Mouse (Mus musculus) midbrain, embryonic 14.5 days (tissue): Measurements from ENCODE around the gene Gm4216. TPM values are rescaled to one million over a fixed set of nuclear protein-coding genes. Genes with fewer than 3 reads are reported as not detected.
"Not testable (repeated sequence)": the region's sequence is repeated elsewhere in the genome, so short reads cannot be mapped to it uniquely, and the experiment has no call there.

ENCODE experiments used
- ATAC-seq: fragments of 200-750 bp; cut with Nextera tagmentation; 2 replicates; pipeline ENCODE4 v1.8.0; 2017; ENCODE audit warnings: moderate number of reproducible peaks, moderate library complexity; ENCODE audit not compliant: low FRiP score, low TSS enrichment
- DNase-seq: peaks from one replicate; pipeline ENCODE4 v3.0.0-alpha.2; 2015
- H3K27ac ChIP-seq: fragments of 300-500 bp; sonication (generic); replicated peaks from 2 replicates; pipeline ENCODE4 v1.5.1; 2014; ENCODE audit warnings: mild to moderate bottlenecking, low read depth, low read length, moderate library complexity
- H3K27me3 ChIP-seq: fragments of 300-500 bp; sonication (generic); 2 replicates; pipeline ENCODE4 v1.6.1; 2014; ENCODE audit warnings: low read length, control low read depth, mixed read lengths; ENCODE audit not compliant: control insufficient read depth, insufficient read depth
- H3K36me3 ChIP-seq: fragments of 300-500 bp; sonication (generic); 2 replicates; pipeline ENCODE4 v1.6.1; 2014; ENCODE audit warnings: low read length, control low read depth; ENCODE audit not compliant: control insufficient read depth, insufficient read depth
- H3K4me1 ChIP-seq: fragments of 300-500 bp; sonication (generic); 2 replicates; pipeline ENCODE4 v1.6.1; 2014; ENCODE audit warnings: mild to moderate bottlenecking, antibody characterized with exemption, low read length, control low read depth; ENCODE audit not compliant: control insufficient read depth, insufficient read depth
- H3K4me2 ChIP-seq: fragments of 300-500 bp; sonication (generic); 2 replicates; pipeline ENCODE4 v1.6.1; 2014; ENCODE audit warnings: mild to moderate bottlenecking, low read length, moderate library complexity
- H3K4me3 ChIP-seq: fragments of 300-500 bp; sonication (generic); replicated peaks from 2 replicates; pipeline ENCODE4 v1.5.1; 2014; ENCODE audit warnings: low read depth, low read length
- H3K9ac ChIP-seq: fragments of 300-500 bp; sonication (generic); replicated peaks from 2 replicates; pipeline ENCODE4 v1.6.1; 2014; ENCODE audit warnings: mild to moderate bottlenecking, low read length, moderate library complexity
- H3K9me3 ChIP-seq: fragments of 300-500 bp; sonication (generic); 2 replicates; pipeline ENCODE4 v1.6.1; 2016; ENCODE audit warnings: low read length, control low read depth, mixed read lengths; ENCODE audit not compliant: control insufficient read depth
- WGBS: fragments of 180-500 bp; shearing (Covaris S2); extraction: QIAGEN DNeasy Blood & Tissue Kit; methylation state at CpG from one replicate; pipeline ENCODE4 v1.1.7; 2014; 5-methylcytosine and 5-hydroxymethylcytosine counted together
- polyA plus RNA-seq: library from polyadenylated mRNA; unstranded; fragments of >200 nt; fragmentation: Nextera tagmentation; extraction: Ambion mirVana; gene quantifications from 2 replicates; pipeline ENCODE4 v1.2.1, GENCODE M21; 2014

Gene Gm4216
- polyA plus RNA-seq, result not detected in 2 replicates

DNA sequence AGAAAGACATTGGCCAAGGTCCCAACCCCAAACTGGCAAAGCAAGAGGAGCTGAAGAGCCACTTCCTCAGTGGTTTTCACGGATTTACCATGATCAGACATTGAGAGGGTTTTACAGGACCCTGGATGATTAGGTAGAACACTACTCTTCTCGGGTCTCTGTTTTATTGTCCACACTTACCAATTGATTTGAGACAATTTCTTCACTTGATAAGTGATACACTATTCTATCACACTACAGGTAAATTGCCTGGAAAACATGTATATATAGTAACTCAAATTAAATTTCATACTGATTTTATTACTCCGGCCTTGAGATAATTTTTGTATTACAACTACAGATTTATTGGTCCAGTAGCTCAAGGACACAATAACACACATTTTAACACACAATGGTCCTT, at the start of gene Gm4216:
Gene Gm4216 (minus strand): TSS at position 101 of the 400 bp plus-strand sequence.
- not testable (repeated sequence) for H3K27ac ChIP-seq, H3K4me2 ChIP-seq, DNase-seq, H3K9ac ChIP-seq, H3K36me3 ChIP-seq, H3K4me3 ChIP-seq, H3K9me3 ChIP-seq, H3K4me1 ChIP-seq, ATAC-seq, H3K27me3 ChIP-seq
- no CpG with 5 or more reads among the region's 3 CpGs for whole genome bisulfite sequencing

DNA sequence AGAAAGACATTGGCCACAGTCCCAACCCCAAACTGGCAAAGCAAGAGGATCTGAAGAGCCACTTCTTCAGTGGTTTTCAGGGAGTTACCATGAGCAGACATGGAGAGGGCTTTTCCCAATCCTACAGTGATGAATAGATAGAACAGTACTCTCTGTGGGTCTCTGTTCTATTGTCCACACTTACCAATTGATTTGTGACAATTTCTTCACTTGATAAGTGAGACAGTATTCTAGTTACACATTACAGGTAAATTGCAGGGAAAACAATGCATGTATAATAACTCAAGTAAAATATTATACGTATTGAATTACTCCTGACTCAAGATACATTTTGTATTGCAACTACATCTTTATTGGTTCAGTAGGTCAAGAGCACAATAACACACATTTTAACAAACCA, 47.6 kb upstream of the Gm4216 start, which contains the start of gene Gm8720:
Gene Gm8720 (minus strand): TSS at position 101 of the 400 bp plus-strand sequence.
- not testable (repeated sequence) for H3K27ac ChIP-seq, H3K27me3 ChIP-seq, ATAC-seq, DNase-seq, H3K4me2 ChIP-seq, H3K36me3 ChIP-seq, H3K4me1 ChIP-seq, H3K4me3 ChIP-seq, H3K9me3 ChIP-seq, H3K9ac ChIP-seq
- no CpG with 5 or more reads among the region's 1 CpGs for WGBS

DNA sequence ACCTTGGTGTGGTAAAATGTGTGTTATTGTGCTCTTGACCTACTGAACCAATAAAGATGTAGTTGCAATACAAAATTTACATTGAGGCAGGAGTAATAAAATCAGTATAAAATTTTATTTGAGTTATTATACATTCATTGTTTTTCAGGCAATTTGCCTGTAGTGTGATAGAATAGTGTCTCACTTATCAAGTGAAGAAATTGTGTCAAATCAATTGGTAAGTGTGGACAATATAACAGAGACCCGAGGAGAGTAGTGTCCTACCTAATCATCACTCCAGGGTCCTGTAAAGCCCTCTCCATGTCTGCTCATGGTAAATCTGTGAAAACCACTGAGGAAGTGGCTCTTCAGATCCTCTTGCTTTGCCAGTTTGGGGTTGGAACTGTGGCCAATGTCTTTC, 35.5 kb upstream of the Gm4216 start, which contains the start of gene Vmn1r163:
Gene Vmn1r163 (plus strand): TSS at position 301 of the 400 bp plus-strand sequence.
- H3K27me3 ChIP-seq, H3K36me3 ChIP-seq, DNase-seq, H3K9ac ChIP-seq, H3K9me3 ChIP-seq, H3K27ac ChIP-seq, ATAC-seq, H3K4me2 ChIP-seq, H3K4me3 ChIP-seq, H3K4me1 ChIP-seq: not testable (repeated sequence)
- no CpG with 5 or more reads among the region's 1 CpGs for WGBS

DNA sequence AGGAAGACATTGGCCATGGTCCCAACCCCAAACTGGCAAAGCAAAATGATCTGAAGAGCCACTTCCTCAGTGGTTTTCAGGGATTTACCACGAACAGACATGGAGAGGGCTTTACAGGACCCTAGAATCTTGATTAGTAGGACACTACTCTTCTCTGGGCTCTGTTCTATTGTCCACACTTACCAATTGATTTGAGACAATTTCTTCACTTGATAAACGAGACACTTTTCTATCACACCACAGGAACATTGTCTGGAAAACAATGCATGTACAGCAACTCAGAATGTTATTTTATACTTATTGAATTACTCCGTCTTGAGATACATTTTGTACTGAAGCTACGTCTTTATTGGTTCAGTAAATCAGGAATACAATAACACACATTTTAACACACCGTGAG, 35.1 kb downstream of the Gm4216 start, which contains the start of gene Gm4214:
Gene Gm4214 (minus strand): TSS at position 101 of the 400 bp plus-strand sequence.
- no CpG with 5 or more reads among the region's 5 CpGs for WGBS
- not testable (repeated sequence) for H3K9ac ChIP-seq, H3K4me1 ChIP-seq, ATAC-seq, H3K27ac ChIP-seq, H3K9me3 ChIP-seq, H3K4me2 ChIP-seq, H3K36me3 ChIP-seq, H3K4me3 ChIP-seq, H3K27me3 ChIP-seq, DNase-seq

Other genes starting within 250 kb of the Gm4216 start
- gene Vmn1r158, start 229.1 kb downstream of the Gm4216 start, polyA plus RNA-seq, result not detected in 2 replicates
- gene Vmn1r159, start 176.3 kb downstream of the Gm4216 start, polyA plus RNA-seq, result not detected in 2 replicates
- gene Vmn1r160, start 148.7 kb downstream of the Gm4216 start, polyA plus RNA-seq, result not detected in 2 replicates
- gene Gm4214, start 35.2 kb downstream of the Gm4216 start, polyA plus RNA-seq, result not detected in 2 replicates
- gene Vmn1r163, start 35.6 kb upstream of the Gm4216 start, polyA plus RNA-seq, result not detected in 2 replicates
- not detected in 2 replicates for gene Gm8720, start 47.5 kb upstream of the Gm4216 start, polyA plus RNA-seq
- gene Gm10662, start 124.6 kb upstream of the Gm4216 start, polyA plus RNA-seq, result not detected in 2 replicates
- not detected in 2 replicates for gene Vmn1r165, start 197.4 kb upstream of the Gm4216 start, polyA plus RNA-seq
- not detected in 2 replicates for gene Vmn1r166, start 231.8 kb upstream of the Gm4216 start, polyA plus RNA-seq